Mouse (Mus musculus): Measurements from ENCODE around the gene Srcin1. TPM values are rescaled to one million over a fixed set of nuclear protein-coding genes. Genes with fewer than 3 reads are reported as not detected.

Gene Srcin1
- polyA plus RNA-seq, 1 experiment = 7.7 TPM

GRCm38 (mm10) chr11:97575075-97575474 lies 911 bp downstream of the Srcin1 start:
- H3K27ac ChIP-seq (ENCODE audit: insufficient read depth, low read length) = no peak overlapping the region
- H3K4me3 ChIP-seq (ENCODE audit: low read depth, low read length) = peak overlapping the region; percentile 66
- H3K4me1 ChIP-seq (ENCODE audit: control insufficient read depth, insufficient read depth, low read length) = peaks cover 9% of the 10 kb centered on the region
- TF ChIP-seq POLR2A (IDR thresholded peaks at IDR 0.05; ENCODE audit: insufficient read depth, low read length) = no peak
- TF ChIP-seq EP300 (IDR thresholded peaks at IDR 0.05; ENCODE audit: insufficient read depth, low read depth, low read length) = no peak
- TF ChIP-seq CTCF (IDR thresholded peaks at IDR 0.05; ENCODE audit: low read depth, low read length) = no peak
- no peaks in the 10 kb centered on the region for H3K27me3 ChIP-seq (ENCODE audit: control insufficient read depth, insufficient read depth, low read length, poor library complexity, severe bottlenecking)
- no peaks in the 10 kb centered on the region for H3K36me3 ChIP-seq (ENCODE audit: control insufficient read depth, insufficient read depth, low read length, poor library complexity, severe bottlenecking)
- H3K9ac ChIP-seq (ENCODE audit: low read depth, poor library complexity, severe bottlenecking) = peak overlapping the region; percentile 89
- H3K9me3 ChIP-seq (replicated peaks; ENCODE audit: control insufficient read depth, insufficient read depth, low read length, poor library complexity, severe bottlenecking) = no peaks in the 10 kb centered on the region

DNA sequence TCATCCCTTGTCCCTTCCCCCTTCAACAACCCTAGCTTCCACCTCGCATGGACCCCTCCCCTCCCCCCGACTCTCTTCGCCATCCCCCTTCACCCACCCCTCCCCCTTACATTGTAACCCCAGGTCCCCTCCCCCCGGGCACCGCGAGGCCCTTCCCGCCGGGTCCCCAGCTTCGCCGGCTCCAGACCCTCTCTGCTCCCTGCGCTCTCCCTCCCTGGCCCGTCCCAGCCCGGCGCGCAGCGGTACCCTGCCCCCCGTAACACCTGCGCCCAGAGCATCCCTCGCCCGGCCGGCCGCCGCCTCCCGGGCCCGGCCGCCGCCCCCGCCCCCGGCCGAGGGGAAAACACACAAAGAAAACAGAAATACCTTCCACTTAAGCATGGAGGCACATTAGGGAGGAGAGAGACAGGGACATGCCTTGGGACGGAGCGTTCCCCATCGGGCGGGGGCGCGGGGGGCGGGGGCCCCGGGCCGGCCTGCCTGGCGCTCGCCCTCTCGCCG lies 1.4 kb downstream of the Srcin1 start:
- no peaks in the 10 kb centered on the region for H3K27me3 ChIP-seq (ENCODE audit: control insufficient read depth, insufficient read depth, low read length, poor library complexity, severe bottlenecking)

GRCm38 (mm10) chr11:97573891-97574550 lies 2.0 kb downstream of the Srcin1 start:
- H3K9ac ChIP-seq (ENCODE audit: low read depth, poor library complexity, severe bottlenecking) = peak overlapping the region; percentile 89
- H3K27me3 ChIP-seq (ENCODE audit: control insufficient read depth, insufficient read depth, low read length, poor library complexity, severe bottlenecking) = no peaks in the 10 kb centered on the region
- no peak overlapping the region for H3K27ac ChIP-seq (ENCODE audit: insufficient read depth, low read length)
- no peaks in the 10 kb centered on the region for H3K36me3 ChIP-seq (ENCODE audit: control insufficient read depth, insufficient read depth, low read length, poor library complexity, severe bottlenecking)
- peak overlapping the region; percentile 70 for H3K4me3 ChIP-seq (ENCODE audit: low read depth, low read length)
- TF ChIP-seq EP300 (IDR thresholded peaks at IDR 0.05; ENCODE audit: insufficient read depth, low read depth, low read length) (no peak), CTCF (IDR thresholded peaks at IDR 0.05; ENCODE audit: low read depth, low read length) (peak; percentile 18)
- H3K4me1 ChIP-seq (ENCODE audit: control insufficient read depth, insufficient read depth, low read length) = peaks cover 7% of the 10 kb centered on the region
- H3K9me3 ChIP-seq (replicated peaks; ENCODE audit: control insufficient read depth, insufficient read depth, low read length, poor library complexity, severe bottlenecking) = no peaks in the 10 kb centered on the region

More for the DNA sequence above, 1.4 kb downstream of the Srcin1 start:
- H3K9ac ChIP-seq (ENCODE audit: low read depth, poor library complexity, severe bottlenecking) = peak overlapping the region; percentile 89
- no peak for TF ChIP-seq CTCF (IDR thresholded peaks at IDR 0.05; ENCODE audit: low read depth, low read length)
- TF ChIP-seq POLR2A (IDR thresholded peaks at IDR 0.05; ENCODE audit: insufficient read depth, low read length) = no peak
- H3K36me3 ChIP-seq (ENCODE audit: control insufficient read depth, insufficient read depth, low read length, poor library complexity, severe bottlenecking) = no peaks in the 10 kb centered on the region
- H3K4me1 ChIP-seq (ENCODE audit: control insufficient read depth, insufficient read depth, low read length) = peaks cover 6% of the 10 kb centered on the region
- no peak overlapping the region for H3K27ac ChIP-seq (ENCODE audit: insufficient read depth, low read length)
- no peaks in the 10 kb centered on the region for H3K9me3 ChIP-seq (replicated peaks; ENCODE audit: control insufficient read depth, insufficient read depth, low read length, poor library complexity, severe bottlenecking)
- H3K4me3 ChIP-seq (ENCODE audit: low read depth, low read length) = peak overlapping the region; percentile 70

DNA sequence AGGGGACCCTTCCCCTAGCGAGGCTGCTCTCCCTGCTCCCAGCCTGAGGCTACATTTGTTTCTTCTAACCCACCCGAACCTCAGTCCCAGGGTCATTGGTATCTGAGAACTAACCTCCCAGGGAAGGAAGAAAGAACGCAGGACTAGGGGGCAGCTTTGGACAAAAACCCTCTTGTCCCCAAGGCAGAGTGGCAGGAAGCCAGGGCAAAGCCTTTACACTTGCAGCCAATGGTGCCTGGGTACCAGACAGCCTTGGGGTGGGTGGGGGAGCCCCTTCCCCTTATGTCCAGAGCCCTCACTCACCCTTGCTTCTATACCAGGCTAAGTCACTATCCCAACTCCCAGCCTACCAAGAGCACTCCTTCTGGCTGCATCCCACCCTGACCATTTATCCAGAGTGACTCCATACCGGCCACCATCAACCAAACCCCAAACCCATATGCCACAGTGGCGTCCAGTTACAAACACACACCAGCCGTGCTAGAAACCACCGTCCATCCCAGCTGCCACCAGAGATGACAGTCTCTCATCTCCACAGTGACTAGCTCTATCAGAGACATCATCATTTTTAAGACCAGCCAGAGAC lies 3.0 kb downstream of the Srcin1 start:
- Histone ChIP-seq H3K9me3 (replicated peaks; ENCODE audit: control insufficient read depth, insufficient read depth, low read length, poor library complexity, severe bottlenecking) (no peaks in the 10 kb centered on the region), H3K27me3 (ENCODE audit: control insufficient read depth, insufficient read depth, low read length, poor library complexity, severe bottlenecking) (no peaks in the 10 kb centered on the region), H3K4me1 (ENCODE audit: control insufficient read depth, insufficient read depth, low read length) (peaks cover 9% of the 10 kb centered on the region), H3K9ac (ENCODE audit: low read depth, poor library complexity, severe bottlenecking) (no peak overlapping the region), H3K27ac (ENCODE audit: insufficient read depth, low read length) (no peak overlapping the region), H3K4me3 (ENCODE audit: low read depth, low read length) (no peak overlapping the region), H3K36me3 (ENCODE audit: control insufficient read depth, insufficient read depth, low read length, poor library complexity, severe bottlenecking) (no peaks in the 10 kb centered on the region)
- TF ChIP-seq CTCF (IDR thresholded peaks at IDR 0.05; ENCODE audit: low read depth, low read length) (no peak), EP300 (IDR thresholded peaks at IDR 0.05; ENCODE audit: insufficient read depth, low read depth, low read length) (no peak), POLR2A (IDR thresholded peaks at IDR 0.05; ENCODE audit: insufficient read depth, low read length) (no peak)

DNA sequence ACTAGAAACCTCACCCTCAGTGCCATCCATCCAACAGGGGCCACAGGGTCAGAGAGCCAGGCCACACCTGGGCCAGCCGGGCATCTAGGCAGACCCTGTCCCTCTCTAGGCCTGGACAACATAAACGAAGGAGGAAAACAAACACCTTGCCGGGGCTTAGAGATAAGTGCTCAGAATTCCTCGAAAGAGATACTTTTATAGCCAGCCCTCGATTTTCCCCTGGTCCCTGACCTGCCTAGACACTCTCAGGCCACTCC lies 4.0 kb downstream of the Srcin1 start:
- no peak overlapping the region for H3K27ac ChIP-seq (ENCODE audit: insufficient read depth, low read length)
- H3K9me3 ChIP-seq (replicated peaks; ENCODE audit: control insufficient read depth, insufficient read depth, low read length, poor library complexity, severe bottlenecking) = no peaks in the 10 kb centered on the region
- H3K27me3 ChIP-seq (ENCODE audit: control insufficient read depth, insufficient read depth, low read length, poor library complexity, severe bottlenecking) = no peaks in the 10 kb centered on the region
- TF ChIP-seq EP300 (IDR thresholded peaks at IDR 0.05; ENCODE audit: insufficient read depth, low read depth, low read length) (no peak), CTCF (IDR thresholded peaks at IDR 0.05; ENCODE audit: low read depth, low read length) (no peak), POLR2A (IDR thresholded peaks at IDR 0.05; ENCODE audit: insufficient read depth, low read length) (no peak)
- peaks cover 9% of the 10 kb centered on the region for H3K4me1 ChIP-seq (ENCODE audit: control insufficient read depth, insufficient read depth, low read length)
- no peak overlapping the region for H3K9ac ChIP-seq (ENCODE audit: low read depth, poor library complexity, severe bottlenecking)
- no peaks in the 10 kb centered on the region for H3K36me3 ChIP-seq (ENCODE audit: control insufficient read depth, insufficient read depth, low read length, poor library complexity, severe bottlenecking)
- no peak overlapping the region for H3K4me3 ChIP-seq (ENCODE audit: low read depth, low read length)

DNA sequence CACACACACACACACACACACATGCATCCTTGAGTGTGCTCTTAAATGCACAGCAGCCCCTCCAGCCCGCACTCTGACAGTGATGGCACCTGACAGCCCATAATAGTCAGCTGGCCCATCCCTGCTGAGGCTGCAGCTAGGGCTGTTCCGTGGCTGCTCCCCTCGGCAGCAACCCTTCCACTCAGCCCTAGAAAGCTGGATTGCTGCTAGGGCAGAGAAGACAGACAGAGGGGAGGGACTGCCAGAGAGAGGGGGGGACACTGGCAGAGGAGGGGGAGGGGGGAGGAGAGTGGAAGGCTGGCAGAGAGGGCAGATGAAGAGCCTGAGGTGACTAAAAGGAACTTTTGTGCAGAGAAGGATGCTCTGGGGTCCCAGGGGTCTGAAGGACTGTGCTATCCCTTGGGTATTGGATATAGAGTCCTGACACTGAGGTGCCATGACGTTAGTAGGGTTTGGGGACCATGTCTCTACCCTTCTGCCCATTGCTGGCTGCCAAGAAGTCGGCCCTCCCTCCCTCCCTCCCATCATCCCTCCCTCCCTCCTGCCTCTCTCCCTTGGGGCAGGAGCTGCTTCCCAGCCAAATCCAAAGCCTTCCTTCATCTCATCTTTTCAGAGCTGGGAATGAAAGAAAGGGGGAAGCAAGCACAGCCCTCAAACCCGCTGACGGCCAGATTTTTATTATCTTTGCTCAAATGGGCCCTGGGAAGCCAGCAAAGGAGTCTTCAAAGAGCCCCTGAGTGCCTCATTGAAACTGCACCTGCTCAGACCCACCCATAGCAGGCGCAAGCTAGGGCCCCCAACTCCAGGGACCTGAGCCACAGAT lies 4.5 kb downstream of the Srcin1 start:
- Histone ChIP-seq H3K4me1 (ENCODE audit: control insufficient read depth, insufficient read depth, low read length) (peaks cover 9% of the 10 kb centered on the region), H3K4me3 (ENCODE audit: low read depth, low read length) (no peak overlapping the region), H3K9me3 (replicated peaks; ENCODE audit: control insufficient read depth, insufficient read depth, low read length, poor library complexity, severe bottlenecking) (no peaks in the 10 kb centered on the region), H3K36me3 (ENCODE audit: control insufficient read depth, insufficient read depth, low read length, poor library complexity, severe bottlenecking) (no peaks in the 10 kb centered on the region), H3K27ac (ENCODE audit: insufficient read depth, low read length) (no peak overlapping the region), H3K27me3 (ENCODE audit: control insufficient read depth, insufficient read depth, low read length, poor library complexity, severe bottlenecking) (no peaks in the 10 kb centered on the region), H3K9ac (ENCODE audit: low read depth, poor library complexity, severe bottlenecking) (no peak overlapping the region)
- TF ChIP-seq CTCF (IDR thresholded peaks at IDR 0.05; ENCODE audit: low read depth, low read length) (peak; percentile 13), POLR2A (IDR thresholded peaks at IDR 0.05; ENCODE audit: insufficient read depth, low read length) (no peak), EP300 (IDR thresholded peaks at IDR 0.05; ENCODE audit: insufficient read depth, low read depth, low read length) (no peak)

Measured in ES-Bruce4 (cell line).